In genomic region chr14:8080718-8081117, GRCm38 (mm10) we compare ENCODE assay signal across 8 mouse cellular contexts. TPM values are rescaled to one million over a fixed set of nuclear protein-coding genes. Genes with fewer than 3 reads are reported as not detected.
DNase-seq lines count a peak whose midpoint lies in the region; ATAC-seq and TF ChIP-seq lines count a peak whose summit lies in the region.

No protein-coding gene starts in this region.

- peak overlapping the region; percentile 64 to 71 for H3K4me3 ChIP-seq in MEL (ENCODE audit: control insufficient read depth in 1 of 2, insufficient read depth in 1 of 2, low read depth in 2 of 2, low read length in 2 of 2)
- peak overlapping the region; percentile 65 for H3K4me3 ChIP-seq in forebrain, embryonic 11.5 days (ENCODE audit: low read depth, low read length)
- H3K4me3 ChIP-seq in kidney, embryonic 16.5 days (ENCODE audit: low read length) = peak overlapping the region; percentile 82
- peak overlapping the region; percentile 66 for H3K4me3 ChIP-seq in macrophage (ENCODE audit: inconsistent target)

- peak overlapping the region; percentile 75 for H3K4me2 ChIP-seq in forebrain, embryonic 11.5 days (ENCODE audit: low read depth, low read length, severe bottlenecking)
- peak overlapping the region; percentile 97 for H3K4me2 ChIP-seq in kidney, embryonic 16.5 days (replicated peaks; ENCODE audit: low read depth, low read length)

- no peak for TF ChIP-seq CTCF in MEL (IDR thresholded peaks at IDR 0.05 in 2 of 3, conservative IDR thresholded peaks at IDR 0.05 in 1 of 3; ENCODE audit: control insufficient read depth in 1 of 3, insufficient read depth in 1 of 3, low read depth in 2 of 3, low read length in 3 of 3, poor library complexity in 1 of 3, severe bottlenecking in 1 of 3)

- H3K27ac ChIP-seq in MEL (ENCODE audit: control insufficient read depth, low read depth, low read length) (peak overlapping the region; percentile 77), macrophage (peak overlapping the region; percentile 69)
- peak overlapping the region; percentile 79; the same call in 1 of the 2 replicates for H3K27ac ChIP-seq in forebrain, embryonic 11.5 days (ENCODE audit: low read depth, low read length)
- H3K27ac ChIP-seq in kidney, embryonic 16.5 days (ENCODE audit: low read length) = peak overlapping the region; percentile 99

- no peak for TF ChIP-seq RAD21 in MEL (IDR thresholded peaks at IDR 0.05; ENCODE audit: low read depth, low read length)

- peak; percentile 54 for ATAC-seq in forebrain, embryonic 11.5 days (replicated peaks; ENCODE audit: low FRiP score)
- ATAC-seq in kidney, embryonic 16.5 days (ENCODE audit: low FRiP score, low TSS enrichment) = peak; percentile 53; the same call in 1 of the 2 replicates

- H3K9ac ChIP-seq in MEL (ENCODE audit: control insufficient read depth, low read depth, low read length, poor library complexity, severe bottlenecking) = peak overlapping the region; percentile 74
- H3K9ac ChIP-seq in forebrain, embryonic 11.5 days (ENCODE audit: low read length) = peak overlapping the region; percentile 72
- peak overlapping the region; percentile 87 for H3K9ac ChIP-seq in kidney, embryonic 16.5 days (replicated peaks; ENCODE audit: low read length)

- peaks cover 19% of the 10 kb centered on the region for H3K79me2 ChIP-seq in MEL (ENCODE audit: control insufficient read depth, insufficient read depth, low read length, poor library complexity)
- peaks cover 12% of the 10 kb centered on the region; the same call in 1 of the 2 replicates for H3K79me2 ChIP-seq in macrophage (ENCODE audit: inconsistent target)

- H3K9me3 ChIP-seq in MEL (replicated peaks; ENCODE audit: insufficient read depth, low read length) = no peaks in the 10 kb centered on the region
- no peaks in the 10 kb centered on the region for H3K9me3 ChIP-seq in forebrain, embryonic 11.5 days (ENCODE audit: control insufficient read depth, low read length)
- no peaks in the 10 kb centered on the region for H3K9me3 ChIP-seq in kidney, embryonic 16.5 days (ENCODE audit: low read length)

- intact Hi-C loops in heart, postnatal 25 days (cut with DNase I) = loop anchor here (5.0 kb wide), 2 partner anchors 132 to 262 kb away; partner anchors contain the start of gene Kctd6

- TF ChIP-seq EP300 in MEL (IDR thresholded peaks at IDR 0.05; ENCODE audit: low read depth in 1 of 2, low read length in 2 of 2) = no peak

- H3K27me3 ChIP-seq in MEL (ENCODE audit: control insufficient read depth in 1 of 2, insufficient read depth in 2 of 2, low read length in 2 of 2) = no peaks in the 10 kb centered on the region
- H3K27me3 ChIP-seq in forebrain, embryonic 11.5 days (ENCODE audit: control insufficient read depth, insufficient read depth, low read length) = no peaks in the 10 kb centered on the region
- no peaks in the 10 kb centered on the region for H3K27me3 ChIP-seq in kidney, embryonic 16.5 days (ENCODE audit: insufficient read depth, low read length)

- no peak for TF ChIP-seq POLR2A in MEL (IDR thresholded peaks at IDR 0.05; ENCODE audit: control insufficient read depth in 1 of 2, insufficient read depth in 1 of 2, low read depth in 1 of 2, low read length in 2 of 2, poor library complexity in 1 of 2)

- H3K4me1 ChIP-seq in MEL (ENCODE audit: control insufficient read depth in 1 of 2, insufficient read depth in 2 of 2, low read length in 2 of 2) = peaks cover 0 to 13% of the 10 kb centered on the region in 2 experiments; a peak in 1 of 4 replicates
- no peaks in the 10 kb centered on the region for H3K4me1 ChIP-seq in forebrain, embryonic 11.5 days (replicated peaks; ENCODE audit: control insufficient read depth, insufficient read depth, low read length)
- H3K4me1 ChIP-seq in kidney, embryonic 16.5 days (ENCODE audit: insufficient read depth, low read length) = peaks cover 14% of the 10 kb centered on the region

- DNase-seq in heart, adult 11 months = peak; percentile 92
- no peak for DNase-seq in heart, postnatal 25 days (ENCODE audit: low spot score)
- no peak for DNase-seq in MEL (ENCODE audit: low read depth, low spot score)
- no peak for DNase-seq in forebrain, embryonic 11.5 days (ENCODE audit: low spot score)
- DNase-seq in cerebellum, adult 8-10 months = no peak
- DNase-seq in urinary bladder, adult 18-20 months (ENCODE audit: low spot score in 2 of 2) = no peak

- WGBS in forebrain, embryonic 11.5 days = 5% methylated on average over 11 of the region's 11 CpGs
- 2% methylated on average over 11 of the region's 11 CpGs for WGBS in kidney, embryonic 16.5 days
- WGBS in macrophage (ENCODE audit: missing documents) = 3% methylated on average over 11 of the region's 11 CpGs

- H3K36me3 ChIP-seq in MEL (ENCODE audit: control insufficient read depth in 1 of 2, insufficient read depth in 2 of 2, low read length in 2 of 2) (peaks cover 5 to 10% of the 10 kb centered on the region in 2 experiments), macrophage (ENCODE audit: inconsistent target) (peaks cover 8% of the 10 kb centered on the region)
- no peaks in the 10 kb centered on the region for H3K36me3 ChIP-seq in forebrain, embryonic 11.5 days (ENCODE audit: control insufficient read depth, insufficient read depth, low read length)
- peaks cover 14% of the 10 kb centered on the region for H3K36me3 ChIP-seq in kidney, embryonic 16.5 days (ENCODE audit: insufficient read depth, low read length)

TF ChIP-seq in MEL, 35 proteins besides CTCF, POLR2A, EP300 and RAD21 (continues in another document):
- TF ChIP-seq HCFC1 (IDR thresholded peaks at IDR 0.05; ENCODE audit: low read depth, low read length) (no peak), ZC3H11A (IDR thresholded peaks at IDR 0.05; ENCODE audit: low read depth, low read length) (no peak), USF2 (IDR thresholded peaks at IDR 0.05; ENCODE audit: borderline replicate concordance in 1 of 2, insufficient read depth in 1 of 2, low read depth in 1 of 2, low read length in 2 of 2) (no peak), MYC (IDR thresholded peaks at IDR 0.05; ENCODE audit: low read depth, low read length) (0 out of 2 replicates have a peak, but pooled peaks have one; percentile 67), JUND (IDR thresholded peaks at IDR 0.05; ENCODE audit: low read depth, low read length) (no peak), SMC3 (IDR thresholded peaks at IDR 0.05; ENCODE audit: low read depth, low read length) (no peak), RCOR1 (IDR thresholded peaks at IDR 0.05; ENCODE audit: low read depth, low read length) (no peak), NELFE (IDR thresholded peaks at IDR 0.05; ENCODE audit: low read depth, low read length) (no peak), TCF12 (IDR thresholded peaks at IDR 0.05; ENCODE audit: low read depth, low read length) (no peak), USF1 (IDR thresholded peaks at IDR 0.05; ENCODE audit: low read depth, low read length) (peak; percentile 14; the same call in 1 of the 2 replicates), NRF1 (IDR thresholded peaks at IDR 0.05; ENCODE audit: insufficient read depth, low read depth, low read length, poor library complexity, severe bottlenecking) (no peak), E2F4 (IDR thresholded peaks at IDR 0.05; ENCODE audit: borderline replicate concordance, low read depth, low read length) (no peak), KAT2A (conservative IDR thresholded peaks at IDR 0.05; ENCODE audit: low read depth, low read length) (no peak), POLR2AphosphoS5 (IDR thresholded peaks at IDR 0.05; ENCODE audit: borderline replicate concordance, low read depth, low read length) (no peak), ETS1 (IDR thresholded peaks at IDR 0.05; ENCODE audit: low read depth, low read length) (no peak), TBP (IDR thresholded peaks at IDR 0.05; ENCODE audit: low read depth, low read length) (no peak), MAX (IDR thresholded peaks at IDR 0.05; ENCODE audit: low read length) (peak; percentile 77), MEF2A (IDR thresholded peaks at IDR 0.05; ENCODE audit: extremely low read depth, insufficient replicate concordance, low read depth, low read length, poor library complexity, severe bottlenecking) (no peak), ZMIZ1 (IDR thresholded peaks at IDR 0.05; ENCODE audit: low read depth, low read length) (no peak), CHD1 (IDR thresholded peaks at IDR 0.05; ENCODE audit: low read depth, low read length) (no peak), TAL1 (IDR thresholded peaks at IDR 0.05; ENCODE audit: low read length) (no peak), MYB (IDR thresholded peaks at IDR 0.05; ENCODE audit: low read depth, low read length) (no peak), UBTF (IDR thresholded peaks at IDR 0.05; ENCODE audit: borderline replicate concordance, insufficient read depth, low read depth, low read length) (no peak), MAZ (IDR thresholded peaks at IDR 0.05; ENCODE audit: low read depth, low read length) (no peak)

RNA-seq across cellular contexts. Expression of gene Rpp14, which starts 0.6 kb away (rescaled TPM):
- total RNA-seq in heart, postnatal 25 days (2021) = 10 to 100 TPM; 19.0 to 23.8 TPM
- 31.5 and 41.2 TPM in 2 replicates for total RNA-seq in MEL (2012; rRNA removed)
- polyA plus RNA-seq in MEL (2012; ENCODE audit: insufficient read depth in 1 of 2, insufficient read length in 2 of 2, low read depth in 1 of 2, low replicate concordance in 2 of 2, missing spikeins in 1 of 2) (10 to 100 TPM in 1 of 2 experiments, not detected in 1; 45.5 TPM), macrophage (2018) (13.0 to 22.4 TPM (median 17.1 TPM) in 3 replicates)
- 64.5 and 69.2 TPM in 2 replicates for polyA plus RNA-seq in forebrain, embryonic 11.5 days (2014; fragmentation: Nextera tagmentation; extraction: Ambion mirVana)
- 54.1 and 58.6 TPM in 2 replicates for polyA plus RNA-seq in kidney, embryonic 16.5 days (2015; fragmentation: Nextera tagmentation; extraction: Ambion mirVana)
- 10 to 100 TPM in 1 of 26 experiments, 1 to 10 TPM in 22, under 1 TPM in 3; 0.38 to 11.4 (median 3.0) TPM for total RNA-seq in macrophage (2018; cell fraction: chromatin; rRNA removed)
- 10 to 100 TPM in 23 of 26 experiments, 1 to 10 TPM in 3; 7.6 to 22.7 (median 14.1) TPM for total RNA-seq in macrophage (2018; cell fraction: cytosol; rRNA removed)
- 10 to 100 TPM in 4 of 26 experiments, 1 to 10 TPM in 22; 2.1 to 18.3 (median 5.1) TPM for total RNA-seq in macrophage (2018; cell fraction: nucleus; rRNA removed)

RNA-seq across cellular contexts. Expression of gene Pxk, which starts 17.3 kb away (rescaled TPM):
- 10 to 100 TPM; 20.0 to 23.2 TPM for total RNA-seq in heart, postnatal 25 days (2021)
- 5.9 and 6.1 TPM in 2 replicates for total RNA-seq in MEL (2012; rRNA removed)
- polyA plus RNA-seq in MEL (2012; ENCODE audit: insufficient read depth in 1 of 2, insufficient read length in 2 of 2, low read depth in 1 of 2, low replicate concordance in 2 of 2, missing spikeins in 1 of 2) = 10 to 100 TPM in 1 of 2 experiments, not detected in 1; 12.9 TPM
- 24.3 and 26.4 TPM in 2 replicates for polyA plus RNA-seq in forebrain, embryonic 11.5 days (2014; fragmentation: Nextera tagmentation; extraction: Ambion mirVana)
- 36.7 and 39.8 TPM in 2 replicates for polyA plus RNA-seq in kidney, embryonic 16.5 days (2015; fragmentation: Nextera tagmentation; extraction: Ambion mirVana)
- total RNA-seq in macrophage (2018; cell fraction: chromatin; rRNA removed) = 10 to 100 TPM; 37.6 to 96.2 (median 71.8) TPM
- 10 to 100 TPM; 27.4 to 57.7 (median 40.3) TPM for total RNA-seq in macrophage (2018; cell fraction: cytosol; rRNA removed)
- total RNA-seq in macrophage (2018; cell fraction: nucleus; rRNA removed) = 10 to 100 TPM; 28.0 to 76.9 (median 53.0) TPM
- 30.9 to 55.5 TPM (median 34.0 TPM) in 3 replicates for polyA plus RNA-seq in macrophage (2018)
